Mouse (Mus musculus): ENCODE data around the gene Jazf1. TPM values are rescaled to one million over a fixed set of nuclear protein-coding genes. Genes with fewer than 3 reads are reported as not detected.

Gene Jazf1
- total RNA-seq, 1 experiment from 2014 or later: 0.35 TPM

DNA sequence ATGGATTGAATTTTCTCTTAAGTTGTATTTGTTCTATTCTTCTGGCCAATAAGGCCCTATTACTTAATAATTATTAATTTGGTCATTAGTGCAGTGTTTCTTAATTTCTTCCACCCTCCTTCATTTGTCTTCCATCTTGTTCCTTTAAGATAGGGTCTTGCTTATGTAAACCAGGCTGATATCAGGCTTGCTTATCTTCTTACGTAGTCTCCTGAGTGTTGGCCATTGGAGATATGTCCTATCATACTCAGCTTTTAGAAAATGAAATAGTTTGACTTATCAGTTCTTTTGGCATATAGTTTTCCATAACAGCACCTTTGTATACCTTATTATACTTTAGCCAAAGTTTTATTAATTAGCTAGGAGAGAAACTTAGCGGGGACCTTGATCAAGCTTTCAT is 333.8 kb downstream of the Jazf1 start:
- ATAC-seq (replicated peaks in 1 of 2; ENCODE audit: insufficient read depth in 1 of 2, low FRiP score in 2 of 2, low TSS enrichment in 1 of 2, low read depth in 1 of 2, poor library complexity in 2 of 2, severe bottlenecking in 2 of 2): no peak

GRCm38 (mm10) chr6:52730338-52730737 is 338.1 kb downstream of the Jazf1 start:
- ATAC-seq (replicated peaks in 1 of 2; ENCODE audit: insufficient read depth in 1 of 2, low FRiP score in 2 of 2, low TSS enrichment in 1 of 2, low read depth in 1 of 2, poor library complexity in 2 of 2, severe bottlenecking in 2 of 2): no peak

DNA sequence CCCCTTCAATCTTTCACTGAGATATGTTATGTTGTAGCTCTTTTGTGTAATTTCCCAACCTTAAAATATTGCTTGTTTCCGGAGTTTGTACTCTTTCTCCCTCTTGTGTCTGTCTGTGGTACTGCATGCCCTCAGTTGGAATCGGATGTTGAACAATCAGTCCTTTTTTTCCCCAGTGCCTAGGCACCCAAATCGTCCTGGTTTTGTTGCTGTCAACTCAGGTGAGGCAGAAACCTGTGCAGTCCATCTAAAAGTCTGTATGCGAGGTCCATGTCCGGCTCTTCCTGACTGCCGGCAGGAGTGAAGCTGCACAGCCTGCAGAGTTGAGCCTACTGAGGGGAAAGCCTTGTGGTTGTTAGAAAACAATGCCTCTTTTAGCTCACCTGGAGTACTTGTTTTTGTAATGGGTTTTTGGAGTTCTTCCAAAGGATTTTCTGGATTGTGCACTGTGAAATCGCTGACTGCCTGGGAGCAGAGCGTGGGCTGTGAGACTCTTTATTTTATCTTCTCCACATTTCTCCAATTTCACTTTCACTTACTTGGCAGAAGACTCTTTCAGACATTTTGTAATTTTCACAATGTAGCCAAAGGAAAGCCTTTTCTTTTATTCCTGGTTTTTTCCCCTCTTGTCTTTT is 343.5 kb downstream of the Jazf1 start:
- ATAC-seq (replicated peaks in 1 of 2; ENCODE audit: insufficient read depth in 1 of 2, low FRiP score in 2 of 2, low TSS enrichment in 1 of 2, low read depth in 1 of 2, poor library complexity in 2 of 2, severe bottlenecking in 2 of 2): peak; percentile 32 to 56; a peak in 2 of 4 replicates

Other genes with a start within 250 kb of the Jazf1 start
- gene Creb5, start 218.6 kb upstream of the Jazf1 start, total RNA-seq (2017): 2.9 and 6.3 TPM in 2 replicates

Data from hematopoietic stem cell, adult 5-6 weeks (primary cell).